Mouse (Mus musculus) G1E (cell line): ENCODE results near the gene Dop1b.

Source experiments
- CTCF ChIP-seq: IDR thresholded peaks from 2 replicates; pipeline ENCODE4 v1.5.1; 2012; ENCODE audit warnings: low read depth, low read length, inconsistent platforms, mixed read lengths
- GATA1 ChIP-seq: IDR thresholded peaks from 2 replicates; pipeline ENCODE4 v1.6.1; 2012; ENCODE audit warnings: borderline replicate concordance, low read length, inconsistent platforms, mixed read lengths
- TAL1 ChIP-seq: conservative IDR thresholded peaks from 2 replicates; pipeline ENCODE4 v1.6.1; 2012; ENCODE audit warnings: low read depth, low read length, inconsistent platforms, mixed read lengths

GRCm38 (mm10) chr16:93714426-93714825, 2.7 kb downstream of the Dop1b start:
- TF ChIP-seq CTCF (no peak), TAL1 (no peak), GATA1 (no peak)
